Mouse (Mus musculus) liver, embryonic 14 days (tissue): ENCODE data around the gene Olfr895. TPM values are rescaled to one million over a fixed set of nuclear protein-coding genes. Genes with fewer than 3 reads are reported as not detected.

Experiments
- polyA plus RNA-seq: library from polyadenylated mRNA; depleted of rRNA; stranded (reverse); fragments of >200 nt; gene quantifications from 2 replicates; pipeline ENCODE4 v1.2.3, GENCODE M21; 2012; rRNA removed

Gene Olfr895
- not detected in 2 replicates for polyA plus RNA-seq

GRCm38 (mm10) chr9:38267551-38267950 is at the start of gene Olfr895:
TSS of gene Olfr895 (plus strand) at chr9:38267851.

GRCm38 (mm10) chr9:38252474-38252873 is 15.2 kb upstream of the Olfr895 start, which contains the start of gene Olfr143:
TSS of gene Olfr143 (plus strand) at chr9:38252774.

GRCm38 (mm10) chr9:38290807-38291206 is 23.2 kb downstream of the Olfr895 start, which contains the start of gene Olfr896-ps1:
TSS of gene Olfr896-ps1 (plus strand) at chr9:38291107.

Other genes starting within 250 kb of the Olfr895 start
- not detected in 2 replicates for gene Olfr883, start 242.0 kb upstream of the Olfr895 start, polyA plus RNA-seq
- not detected in 2 replicates for gene Olfr884, start 221.3 kb upstream of the Olfr895 start, polyA plus RNA-seq
- gene Olfr885, start 206.5 kb upstream of the Olfr895 start, polyA plus RNA-seq, result not detected in 2 replicates
- gene Olfr887, start 183.8 kb upstream of the Olfr895 start, polyA plus RNA-seq, result not detected in 2 replicates
- not detected in 2 replicates for gene Olfr888, start 159.7 kb upstream of the Olfr895 start, polyA plus RNA-seq
- 0.01 TPM in 1 of 2 replicates, not detected in the other for gene Olfr889, start 152.7 kb upstream of the Olfr895 start, polyA plus RNA-seq
- not detected in 2 replicates for gene Olfr890, start 125.3 kb upstream of the Olfr895 start, polyA plus RNA-seq
- gene Olfr891, start 87.0 kb upstream of the Olfr895 start, polyA plus RNA-seq, result not detected in 2 replicates
- not detected in 2 replicates for gene Olfr893, start 59.5 kb upstream of the Olfr895 start, polyA plus RNA-seq
- gene Olfr894, start 49.8 kb upstream of the Olfr895 start, polyA plus RNA-seq, result not detected in 2 replicates
- gene Olfr143, start 15.1 kb upstream of the Olfr895 start, polyA plus RNA-seq, result not detected in 2 replicates
- gene Olfr896-ps1, start 23.3 kb downstream of the Olfr895 start, polyA plus RNA-seq, result not detected in 2 replicates
- not detected in 2 replicates for gene Olfr25, start 61.2 kb downstream of the Olfr895 start, polyA plus RNA-seq
- not detected in 2 replicates for gene Olfr898, start 80.6 kb downstream of the Olfr895 start, polyA plus RNA-seq
- not detected in 2 replicates for gene Olfr250, start 99.0 kb downstream of the Olfr895 start, polyA plus RNA-seq
- gene Olfr251, start 109.2 kb downstream of the Olfr895 start, polyA plus RNA-seq, result not detected in 2 replicates
- not detected in 2 replicates for gene Olfr147, start 133.8 kb downstream of the Olfr895 start, polyA plus RNA-seq
- gene Olfr901, start 161.6 kb downstream of the Olfr895 start, polyA plus RNA-seq, result not detected in 2 replicates
- not detected in 2 replicates for gene Olfr902, start 179.8 kb downstream of the Olfr895 start, polyA plus RNA-seq
- not detected in 2 replicates for gene Olfr904, start 195.3 kb downstream of the Olfr895 start, polyA plus RNA-seq
- gene Olfr905, start 203.3 kb downstream of the Olfr895 start, polyA plus RNA-seq, result not detected in 2 replicates
- not detected in 2 replicates for gene Olfr906, start 219.2 kb downstream of the Olfr895 start, polyA plus RNA-seq
- not detected in 2 replicates for gene Olfr907, start 227.9 kb downstream of the Olfr895 start, polyA plus RNA-seq